Mouse (Mus musculus): Measurements from ENCODE around the gene Gm21190.
"Not testable (repeated sequence)": the region's sequence is repeated elsewhere in the genome, so short reads cannot be mapped to it uniquely, and the experiment has no call there.

The Gm21190 gene

GRCm38 (mm10) chr5:15529122-15529521, at the start of gene Gm21190:
Gene Gm21190 (minus strand): TSS chr5:15529222.
- DNase-seq (ENCODE audit: low read depth, low spot score) = not testable (repeated sequence)

- not testable (repeated sequence) for DNase-seq (ENCODE audit: low read depth, low spot score)
Measured at GRCm38 (mm10) chr5:15577033-15577432, 48.0 kb upstream of the Gm21190 start, which contains the start of gene Gm21083. Gene Gm21083 (plus strand): TSS chr5:15577333.

- DNase-seq (ENCODE audit: low read depth, low spot score) = not testable (repeated sequence)
Measured at GRCm38 (mm10) chr5:15573735-15574134, 44.7 kb upstream of the Gm21190 start.

- DNase-seq (ENCODE audit: low read depth, low spot score) = not testable (repeated sequence)
Measured at GRCm38 (mm10) chr5:15561425-15562264, 32.6 kb upstream of the Gm21190 start.

GRCm38 (mm10) chr5:15558654-15559053, 29.6 kb upstream of the Gm21190 start:
- DNase-seq (ENCODE audit: low read depth, low spot score) = not testable (repeated sequence)

- not testable (repeated sequence) for DNase-seq (ENCODE audit: low read depth, low spot score)
Measured at GRCm38 (mm10) chr5:15549606-15550005, 20.6 kb upstream of the Gm21190 start.

GRCm38 (mm10) chr5:15549134-15549533, 20.1 kb upstream of the Gm21190 start:
- DNase-seq (ENCODE audit: low read depth, low spot score) = not testable (repeated sequence)

- not testable (repeated sequence) for DNase-seq (ENCODE audit: low read depth, low spot score)
Measured at GRCm38 (mm10) chr5:15548642-15549041, 19.6 kb upstream of the Gm21190 start.

- not testable (repeated sequence) for DNase-seq (ENCODE audit: low read depth, low spot score)
Measured at GRCm38 (mm10) chr5:15522470-15522869, 6.6 kb downstream of the Gm21190 start.

- not testable (repeated sequence) for DNase-seq (ENCODE audit: low read depth, low spot score)
Measured at GRCm38 (mm10) chr5:15522028-15522427, 7.0 kb downstream of the Gm21190 start.

- not testable (repeated sequence) for DNase-seq (ENCODE audit: low read depth, low spot score)
Measured at GRCm38 (mm10) chr5:15520418-15520817, 8.6 kb downstream of the Gm21190 start.

- DNase-seq (ENCODE audit: low read depth, low spot score) = not testable (repeated sequence)
Measured at GRCm38 (mm10) chr5:15517150-15517549, 11.9 kb downstream of the Gm21190 start.

- DNase-seq (ENCODE audit: low read depth, low spot score) = not testable (repeated sequence)
Measured at GRCm38 (mm10) chr5:15512236-15512635, 16.8 kb downstream of the Gm21190 start.

GRCm38 (mm10) chr5:15509911-15510310, 19.1 kb downstream of the Gm21190 start:
- not testable (repeated sequence) for DNase-seq (ENCODE audit: low read depth, low spot score)

GRCm38 (mm10) chr5:15508460-15509451, 20.3 kb downstream of the Gm21190 start:
- not testable (repeated sequence) for DNase-seq (ENCODE audit: low read depth, low spot score)

- DNase-seq (ENCODE audit: low read depth, low spot score) = not testable (repeated sequence)
Measured at GRCm38 (mm10) chr5:15507757-15508459, 21.1 kb downstream of the Gm21190 start.

GRCm38 (mm10) chr5:15507309-15507619, 21.8 kb downstream of the Gm21190 start:
- no peak for DNase-seq (ENCODE audit: low read depth, low spot score)

- DNase-seq (ENCODE audit: low read depth, low spot score) = no peak
Measured at GRCm38 (mm10) chr5:15506575-15507308, 22.3 kb downstream of the Gm21190 start.

- not testable (repeated sequence) for DNase-seq (ENCODE audit: low read depth, low spot score)
Measured at GRCm38 (mm10) chr5:15498774-15499400, 30.1 kb downstream of the Gm21190 start.

- not testable (repeated sequence) for DNase-seq (ENCODE audit: low read depth, low spot score)
Measured at GRCm38 (mm10) chr5:15498350-15498749, 30.7 kb downstream of the Gm21190 start.
